Mouse (Mus musculus) mature B cell (primary cell): ENCODE results near the gene Abhd17c.

Source experiments
- in situ Hi-C: fragments of 300-500 bp; cut with MboI; formaldehyde crosslinking; loops from 2 replicates; pipeline ENCODE4 v1.14.3; 2019

The Abhd17c gene

DNA sequence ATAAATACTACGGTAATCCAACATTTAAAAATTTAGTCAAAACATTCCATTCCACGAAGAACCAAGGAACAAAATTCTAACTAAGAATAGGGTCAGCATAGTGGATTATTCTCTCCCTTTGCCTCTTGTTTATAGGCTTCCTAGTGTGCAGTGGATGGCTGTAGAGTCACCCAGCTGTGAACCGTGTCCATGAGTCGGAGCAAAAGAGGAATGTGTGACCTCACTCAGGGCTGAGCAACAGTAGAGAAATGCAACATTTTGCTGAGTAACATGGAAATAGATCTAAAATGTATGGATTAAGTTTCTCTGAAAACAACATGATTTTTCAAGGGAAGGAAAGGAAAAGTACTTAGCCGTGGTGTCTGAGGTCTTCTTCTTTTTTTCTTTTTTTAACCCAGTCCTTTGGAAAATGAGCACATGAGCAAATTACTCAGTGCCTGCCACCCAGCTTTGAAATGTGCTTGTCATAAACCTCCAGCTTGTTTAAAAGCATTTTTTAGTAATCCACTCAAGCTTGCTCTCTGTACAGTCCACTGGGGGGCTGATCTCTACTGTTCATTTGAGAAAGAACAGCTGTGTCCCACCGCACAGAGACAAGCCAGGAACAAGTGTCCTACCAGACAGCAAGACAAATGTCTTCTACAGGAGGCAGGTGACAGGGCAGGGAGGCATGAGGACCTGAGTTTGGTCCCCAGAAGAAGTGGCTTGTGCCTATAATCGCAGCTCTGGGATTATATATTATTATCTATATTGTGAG, 74.3 kb downstream of the Abhd17c start:
- in situ Hi-C loops: no loop called here

DNA sequence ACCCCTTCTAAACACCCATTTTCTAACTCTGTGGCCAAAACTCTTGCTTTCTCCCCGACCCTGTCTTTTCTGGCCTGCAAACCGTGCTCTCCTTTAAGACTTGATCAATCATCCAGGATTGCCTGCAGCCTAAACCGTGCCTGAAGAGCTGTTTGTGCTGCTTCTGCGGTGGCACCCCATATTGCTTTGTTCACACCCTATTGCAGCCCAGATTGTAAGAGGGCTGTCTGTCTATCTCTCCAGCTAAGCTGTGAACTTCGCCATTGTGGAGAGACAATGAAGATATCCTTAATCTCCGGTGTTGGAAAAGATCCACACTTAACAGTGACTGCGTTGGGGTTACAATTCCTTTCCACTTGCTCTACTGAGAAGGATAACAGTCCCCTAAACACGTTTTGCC, 77.4 kb downstream of the Abhd17c start:
- in situ Hi-C loops: no loop called here

GRCm38 (mm10) chr7:84073856-84074255, 77.8 kb downstream of the Abhd17c start:
- in situ Hi-C loops: no loop called here

GRCm38 (mm10) chr7:84068931-84069330, 82.8 kb downstream of the Abhd17c start:
- in situ Hi-C loops: no loop called here

DNA sequence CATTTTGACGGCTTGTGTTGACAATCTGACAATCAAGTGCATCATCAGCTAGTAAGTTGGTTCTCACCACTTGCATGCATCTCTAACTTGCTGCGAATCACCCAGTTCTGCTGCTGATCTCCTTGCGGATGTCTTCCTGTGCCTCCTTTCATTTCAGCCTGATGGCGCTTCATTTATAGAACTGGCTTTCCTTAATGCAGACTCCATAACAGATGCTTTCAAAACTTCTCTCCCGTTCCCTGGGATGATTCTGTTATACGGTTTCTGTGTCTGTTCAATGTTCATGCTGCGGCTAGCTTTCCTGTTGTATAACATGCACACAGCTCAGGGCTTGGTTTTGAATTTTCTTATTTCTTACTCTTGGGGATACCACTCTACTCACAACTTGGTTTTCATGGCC, 91.9 kb downstream of the Abhd17c start:
- in situ Hi-C loops: no loop called here
